Mouse (Mus musculus) neutrophil, adult 5-6 weeks (primary cell): ENCODE measurements at regions not wholly inside any gene's neighbourhood (a gene's known extent, or its start where the extent isn't known, plus 50 kb on each side); places are given as distances from the start of the nearest gene placed in this dataset.

Source experiments
- ATAC-seq: fragments of 151-379, 151-347 bp; 2 replicates; pipeline ENCODE4 v1.8.0; 2017; ENCODE audit warnings: mild to moderate bottlenecking, moderate TSS enrichment; ENCODE audit not compliant: insufficient number of reproducible peaks, poor library complexity, low FRiP score, severe bottlenecking; ENCODE audit errors: extremely low read depth

GRCm38 (mm10) chr8:8562268-8562667, 98.8 kb downstream of the Efnb2 start:
- ATAC-seq: no peak

- ATAC-seq: no peak
Observed at GRCm38 (mm10) chr8:8558050-8558449, 103.0 kb downstream of the Efnb2 start.

GRCm38 (mm10) chr8:8556152-8556551, 104.9 kb downstream of the Efnb2 start:
- no peak for ATAC-seq

- ATAC-seq: no peak
Observed at GRCm38 (mm10) chr8:8554691-8555090, 106.4 kb downstream of the Efnb2 start.

- ATAC-seq: no peak
Observed at GRCm38 (mm10) chr8:8552779-8553178, 108.3 kb downstream of the Efnb2 start.

GRCm38 (mm10) chr8:8536626-8537025, 124.4 kb downstream of the Efnb2 start:
- ATAC-seq: no peak

- no peak for ATAC-seq
Observed at GRCm38 (mm10) chr8:8534787-8535186, 126.3 kb downstream of the Efnb2 start.

- no peak for ATAC-seq
Observed at GRCm38 (mm10) chr8:8532907-8533306, 128.1 kb downstream of the Efnb2 start.

- no peak for ATAC-seq
Observed at GRCm38 (mm10) chr8:8530540-8530939, 130.5 kb downstream of the Efnb2 start.

GRCm38 (mm10) chr8:8521532-8521931, 139.5 kb downstream of the Efnb2 start:
- no peak for ATAC-seq

GRCm38 (mm10) chr8:8519772-8520191, 141.3 kb downstream of the Efnb2 start:
- ATAC-seq: no peak

GRCm38 (mm10) chr8:8517599-8517998, 143.4 kb downstream of the Efnb2 start:
- no peak for ATAC-seq

GRCm38 (mm10) chr8:8516272-8516671, 144.8 kb downstream of the Efnb2 start:
- no peak for ATAC-seq

- ATAC-seq: no peak
Observed at GRCm38 (mm10) chr8:8499921-8500320, 161.1 kb downstream of the Efnb2 start.

GRCm38 (mm10) chr8:8498753-8499152, 162.3 kb downstream of the Efnb2 start:
- no peak for ATAC-seq

- no peak for ATAC-seq
Observed at GRCm38 (mm10) chr8:8495472-8495871, 165.6 kb downstream of the Efnb2 start.

GRCm38 (mm10) chr8:8494281-8494680, 166.8 kb downstream of the Efnb2 start:
- ATAC-seq: no peak

- no peak for ATAC-seq
Observed at GRCm38 (mm10) chr8:8491908-8492307, 169.1 kb downstream of the Efnb2 start.

GRCm38 (mm10) chr8:8489784-8490183, 171.3 kb downstream of the Efnb2 start:
- ATAC-seq: no peak

- ATAC-seq: no peak
Observed at GRCm38 (mm10) chr8:8488695-8489571, 172.1 kb downstream of the Efnb2 start.

- ATAC-seq: no peak
Observed at GRCm38 (mm10) chr8:8488191-8488694, 172.8 kb downstream of the Efnb2 start.
